Mouse (Mus musculus): ENCODE results near the gene Hhipl1.

Gene Hhipl1

GRCm38 (mm10) chr12:108305812-108306794 lies at the start of gene Hhipl1:
Hhipl1 (plus strand) TSS chr12:108306270.
- in situ Hi-C loops (cut with MboI, MseI), result loop anchor here (5.0 kb wide), 1 partner anchor 86 kb away; no protein-coding TSS in a partner anchor

- in situ Hi-C loops (cut with MboI, MseI), result no loop called here
Measured at GRCm38 (mm10) chr12:108256734-108257133, 49.3 kb upstream of the Hhipl1 start.

GRCm38 (mm10) chr12:108259322-108260049 lies 46.6 kb upstream of the Hhipl1 start:
- in situ Hi-C loops (cut with MboI, MseI), result no loop called here

- in situ Hi-C loops (cut with MboI, MseI), result no loop called here
Measured at GRCm38 (mm10) chr12:108260950-108261349, 45.1 kb upstream of the Hhipl1 start.

- in situ Hi-C loops (cut with MboI, MseI), result no loop called here
Measured at GRCm38 (mm10) chr12:108264918-108265317, 41.2 kb upstream of the Hhipl1 start.

- in situ Hi-C loops (cut with MboI, MseI), result no loop called here
Measured at GRCm38 (mm10) chr12:108265831-108266619, 40.0 kb upstream of the Hhipl1 start.

- in situ Hi-C loops (cut with MboI, MseI), result no loop called here
Measured at GRCm38 (mm10) chr12:108267653-108268052, 38.4 kb upstream of the Hhipl1 start.

- in situ Hi-C loops (cut with MboI, MseI), result no loop called here
Measured at GRCm38 (mm10) chr12:108268970-108269369, 37.1 kb upstream of the Hhipl1 start.

- in situ Hi-C loops (cut with MboI, MseI), result no loop called here
Measured at GRCm38 (mm10) chr12:108269699-108270098, 36.4 kb upstream of the Hhipl1 start.

GRCm38 (mm10) chr12:108270240-108270919 lies 35.7 kb upstream of the Hhipl1 start:
- in situ Hi-C loops (cut with MboI, MseI), result no loop called here

GRCm38 (mm10) chr12:108271351-108272142 lies 34.5 kb upstream of the Hhipl1 start:
- in situ Hi-C loops (cut with MboI, MseI), result no loop called here

GRCm38 (mm10) chr12:108272143-108272635 lies 33.9 kb upstream of the Hhipl1 start:
- in situ Hi-C loops (cut with MboI, MseI), result no loop called here

- in situ Hi-C loops (cut with MboI, MseI), result no loop called here
Measured at GRCm38 (mm10) chr12:108273466-108274312, 32.4 kb upstream of the Hhipl1 start.

- in situ Hi-C loops (cut with MboI, MseI), result no loop called here
Measured at GRCm38 (mm10) chr12:108274313-108274595, 31.8 kb upstream of the Hhipl1 start.

GRCm38 (mm10) chr12:108274661-108275507 lies 31.2 kb upstream of the Hhipl1 start, which contains the start of gene Ccdc85c:
Ccdc85c (minus strand) TSS chr12:108275425.
- in situ Hi-C loops (cut with MboI, MseI), result no loop called here

- in situ Hi-C loops (cut with MboI, MseI), result no loop called here
Measured at GRCm38 (mm10) chr12:108275508-108275890, 30.6 kb upstream of the Hhipl1 start.

- in situ Hi-C loops (cut with MboI, MseI), result no loop called here
Measured at GRCm38 (mm10) chr12:108275920-108276822, 29.9 kb upstream of the Hhipl1 start.

Measured in T-helper 1 cell (primary cell).